Mouse (Mus musculus): ENCODE data around the gene Chaf1b. TPM values are rescaled to one million over a fixed set of nuclear protein-coding genes. Genes with fewer than 3 reads are reported as not detected.

Gene Chaf1b
- polyA plus RNA-seq (2011; ENCODE audit: insufficient read length, low read depth, missing spikeins): 15.0 and 19.3 TPM in 2 replicates

DNA sequence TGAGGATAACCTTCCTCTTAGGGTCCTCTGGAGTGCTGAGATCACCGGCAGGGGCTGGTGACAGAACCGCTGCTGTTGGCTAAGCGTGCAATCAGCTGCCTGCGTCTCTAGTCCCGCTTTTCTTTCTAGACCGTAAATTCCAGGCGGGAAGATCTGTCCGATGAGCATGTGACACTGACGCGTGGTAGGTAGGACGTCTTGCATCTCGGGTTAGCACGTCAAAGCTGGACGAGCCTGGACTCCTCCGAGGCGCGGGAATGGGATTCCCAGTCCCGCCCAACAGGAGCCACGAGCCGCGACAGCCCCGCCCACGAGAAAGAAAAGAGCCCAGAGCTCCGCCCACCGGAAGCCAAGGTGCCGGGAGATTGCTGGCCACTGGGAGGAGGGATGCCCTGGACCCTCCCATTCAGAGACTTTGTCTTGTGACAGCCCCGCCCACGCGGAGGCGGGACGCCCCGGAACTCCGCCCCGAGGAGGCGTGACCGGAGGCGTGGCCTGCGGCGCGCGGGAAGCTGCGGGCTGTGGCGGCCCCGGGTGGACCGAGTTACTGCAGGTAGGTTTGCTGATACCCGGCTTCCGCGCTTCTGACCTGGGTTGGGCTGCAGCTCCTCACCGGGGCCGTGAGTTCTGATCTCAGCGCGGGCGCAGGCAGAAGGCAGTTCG is at the start of gene Chaf1b:
Gene Chaf1b (plus strand): TSS at position 479 of the 663 bp plus-strand sequence.
- H3K4me1 ChIP-seq (ENCODE audit: control insufficient read depth, insufficient read depth, low read length): no peaks in the 10 kb centered on the region; the same call in 1 of the 2 replicates
- TF ChIP-seq CTCF (IDR thresholded peaks at IDR 0.05; ENCODE audit: borderline replicate concordance, insufficient read depth, low read length) (no peak), POLR2A (IDR thresholded peaks at IDR 0.05; ENCODE audit: low read depth, low read length) (peak; percentile 19; the same call in 1 of the 2 replicates)
- H3K4me3 ChIP-seq (ENCODE audit: insufficient read depth, low read length): peak within 1 kb of the TSS; percentile 62
- no peak within 1 kb of the TSS for H3K27ac ChIP-seq (ENCODE audit: insufficient read depth, low read length)

DNA sequence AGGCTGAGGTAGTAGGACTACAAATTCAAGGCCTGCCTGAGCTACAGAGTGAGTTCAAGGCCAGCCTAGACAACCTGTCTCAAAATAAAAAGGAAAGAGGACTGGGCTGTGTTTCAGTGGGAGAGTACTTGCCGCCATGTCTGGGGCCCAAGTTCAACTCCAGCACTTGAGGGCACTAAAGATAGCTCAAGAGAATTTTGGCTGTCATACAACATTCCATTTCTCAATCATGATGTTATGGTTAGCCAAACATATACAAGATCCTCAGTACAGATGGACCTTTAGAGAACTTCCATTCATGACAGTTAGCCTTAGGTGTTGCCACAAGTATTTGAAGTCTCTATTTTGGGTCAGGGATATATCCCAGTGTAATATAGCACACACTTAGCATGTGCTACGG is 49.6 kb upstream of the Chaf1b start:
- H3K4me1 ChIP-seq (ENCODE audit: control insufficient read depth, insufficient read depth, low read length): peaks cover 2% of the 10 kb centered on the region; the same call in 1 of the 2 replicates
- H3K4me3 ChIP-seq (ENCODE audit: insufficient read depth, low read length): no peak overlapping the region
- no peak overlapping the region for H3K27ac ChIP-seq (ENCODE audit: insufficient read depth, low read length)
- TF ChIP-seq POLR2A (IDR thresholded peaks at IDR 0.05; ENCODE audit: low read depth, low read length): no peak
- TF ChIP-seq CTCF (IDR thresholded peaks at IDR 0.05; ENCODE audit: borderline replicate concordance, insufficient read depth, low read length): no peak

DNA sequence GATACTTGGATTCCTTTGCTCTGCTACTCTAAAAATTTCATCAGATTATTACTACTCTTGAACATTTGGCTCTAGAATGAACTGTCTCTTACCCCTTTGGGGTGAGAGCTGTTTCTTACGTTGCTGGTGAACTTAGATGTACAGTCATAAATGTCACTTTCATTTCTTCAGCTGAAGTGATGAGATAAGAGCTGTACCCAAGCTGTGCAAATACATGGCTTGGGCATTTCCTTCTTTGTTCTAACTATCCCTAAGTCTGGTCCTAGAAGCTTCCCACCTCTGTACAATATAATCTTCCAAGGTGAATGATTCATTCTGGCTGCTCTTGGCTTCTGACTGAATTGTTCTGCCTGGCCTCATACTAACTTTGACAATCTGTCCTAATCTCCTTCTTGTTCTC is 44.7 kb upstream of the Chaf1b start:
- Histone ChIP-seq H3K27ac (ENCODE audit: insufficient read depth, low read length) (no peak overlapping the region), H3K4me1 (ENCODE audit: control insufficient read depth, insufficient read depth, low read length) (no peaks in the 10 kb centered on the region; the same call in 1 of the 2 replicates), H3K4me3 (ENCODE audit: insufficient read depth, low read length) (no peak overlapping the region)
- no peak for TF ChIP-seq POLR2A (IDR thresholded peaks at IDR 0.05; ENCODE audit: low read depth, low read length)

DNA sequence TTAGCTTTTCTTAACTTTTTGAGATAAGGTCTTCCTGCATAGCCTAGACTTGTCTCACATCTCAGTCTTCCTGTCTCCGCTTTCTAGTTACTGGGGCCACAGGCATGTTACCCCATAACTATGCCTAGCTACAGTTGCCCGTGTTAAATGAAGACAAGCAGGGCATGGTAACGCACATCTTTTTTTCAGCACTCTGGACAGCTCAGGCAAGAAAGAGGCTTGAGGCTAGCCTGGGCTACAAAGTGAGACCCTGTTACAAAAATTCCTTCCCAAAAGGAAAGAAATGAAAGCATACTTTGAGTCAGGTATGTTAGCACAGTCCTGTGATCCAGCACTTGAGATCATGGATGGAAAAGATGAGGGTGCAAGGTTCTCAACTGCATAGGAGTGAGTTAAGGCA is 33.2 kb upstream of the Chaf1b start:
- TF ChIP-seq CTCF (IDR thresholded peaks at IDR 0.05; ENCODE audit: borderline replicate concordance, insufficient read depth, low read length) (no peak), POLR2A (IDR thresholded peaks at IDR 0.05; ENCODE audit: low read depth, low read length) (no peak)
- Histone ChIP-seq H3K4me3 (ENCODE audit: insufficient read depth, low read length) (no peak overlapping the region), H3K27ac (ENCODE audit: insufficient read depth, low read length) (no peak overlapping the region), H3K4me1 (ENCODE audit: control insufficient read depth, insufficient read depth, low read length) (no peaks in the 10 kb centered on the region)

DNA sequence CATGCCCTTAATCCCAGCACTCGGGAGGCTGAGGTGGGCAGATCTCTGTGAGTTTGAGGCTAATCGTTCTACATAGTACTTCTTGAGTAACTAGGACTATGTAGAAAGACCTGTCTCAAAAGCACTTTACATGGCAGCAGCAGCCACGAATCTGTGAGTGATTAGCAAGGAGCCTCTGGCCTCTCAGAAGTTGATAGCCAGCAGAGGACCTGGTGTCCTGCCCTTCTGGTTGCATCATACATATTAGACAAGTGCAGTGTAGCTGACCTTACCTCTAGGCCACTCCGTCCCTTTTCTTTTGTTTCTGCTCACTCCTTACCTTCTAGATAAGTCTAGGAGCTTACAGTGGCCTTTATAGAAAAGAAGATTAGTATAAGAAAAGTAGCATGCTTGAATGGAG is 23.7 kb upstream of the Chaf1b start:
- Histone ChIP-seq H3K27ac (ENCODE audit: insufficient read depth, low read length) (no peak overlapping the region), H3K4me1 (ENCODE audit: control insufficient read depth, insufficient read depth, low read length) (no peaks in the 10 kb centered on the region), H3K4me3 (ENCODE audit: insufficient read depth, low read length) (no peak overlapping the region)
- no peak for TF ChIP-seq CTCF (IDR thresholded peaks at IDR 0.05; ENCODE audit: borderline replicate concordance, insufficient read depth, low read length)
- TF ChIP-seq POLR2A (IDR thresholded peaks at IDR 0.05; ENCODE audit: low read depth, low read length): no peak

DNA sequence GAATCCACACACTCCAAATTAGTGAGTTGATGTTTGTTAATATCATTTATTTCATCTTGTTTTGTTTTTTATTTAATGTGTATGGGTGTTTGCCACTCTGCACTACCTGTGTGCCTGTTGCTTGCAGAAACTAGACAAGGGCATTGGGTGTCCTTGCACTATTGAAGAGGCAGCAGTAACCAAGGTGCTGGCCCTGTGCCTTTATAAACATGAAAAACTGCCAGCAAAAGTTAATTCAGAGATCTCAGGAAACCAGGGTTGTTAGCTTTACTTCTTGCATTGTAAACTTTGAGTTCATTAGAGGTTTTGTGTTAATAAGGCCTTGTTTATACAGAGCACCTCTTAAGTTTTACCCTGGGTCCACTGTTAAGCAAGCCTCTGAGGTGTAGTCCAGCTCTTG is 23.0 kb upstream of the Chaf1b start:
- H3K27ac ChIP-seq (ENCODE audit: insufficient read depth, low read length): no peak overlapping the region
- H3K4me1 ChIP-seq (ENCODE audit: control insufficient read depth, insufficient read depth, low read length): no peaks in the 10 kb centered on the region
- TF ChIP-seq POLR2A (IDR thresholded peaks at IDR 0.05; ENCODE audit: low read depth, low read length): no peak
- TF ChIP-seq CTCF (IDR thresholded peaks at IDR 0.05; ENCODE audit: borderline replicate concordance, insufficient read depth, low read length): no peak
- no peak overlapping the region for H3K4me3 ChIP-seq (ENCODE audit: insufficient read depth, low read length)

DNA sequence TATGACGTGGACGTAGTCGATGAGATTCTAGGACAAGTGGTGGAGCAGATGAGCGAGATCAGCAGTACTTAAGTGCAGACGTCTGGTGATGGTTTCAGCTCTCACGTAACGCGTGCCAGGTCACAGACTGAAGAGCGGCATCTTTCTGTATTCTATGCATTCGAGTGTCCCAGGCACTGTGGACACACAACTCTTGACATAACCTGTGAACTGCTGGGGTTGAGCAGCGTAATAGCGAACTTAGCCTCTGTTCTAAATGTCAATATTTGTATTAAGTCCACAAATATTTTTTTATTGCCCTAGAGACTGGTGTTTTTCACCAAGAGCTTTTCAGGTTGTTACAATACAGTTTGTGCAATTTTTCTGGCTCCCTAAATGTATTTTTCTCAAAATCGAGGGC is 8.9 kb upstream of the Chaf1b start:
- H3K27ac ChIP-seq (ENCODE audit: insufficient read depth, low read length): no peak overlapping the region
- H3K4me3 ChIP-seq (ENCODE audit: insufficient read depth, low read length): no peak overlapping the region
- H3K4me1 ChIP-seq (ENCODE audit: control insufficient read depth, insufficient read depth, low read length): no peaks in the 10 kb centered on the region
- TF ChIP-seq CTCF (IDR thresholded peaks at IDR 0.05; ENCODE audit: borderline replicate concordance, insufficient read depth, low read length) (no peak), POLR2A (IDR thresholded peaks at IDR 0.05; ENCODE audit: low read depth, low read length) (no peak)

DNA sequence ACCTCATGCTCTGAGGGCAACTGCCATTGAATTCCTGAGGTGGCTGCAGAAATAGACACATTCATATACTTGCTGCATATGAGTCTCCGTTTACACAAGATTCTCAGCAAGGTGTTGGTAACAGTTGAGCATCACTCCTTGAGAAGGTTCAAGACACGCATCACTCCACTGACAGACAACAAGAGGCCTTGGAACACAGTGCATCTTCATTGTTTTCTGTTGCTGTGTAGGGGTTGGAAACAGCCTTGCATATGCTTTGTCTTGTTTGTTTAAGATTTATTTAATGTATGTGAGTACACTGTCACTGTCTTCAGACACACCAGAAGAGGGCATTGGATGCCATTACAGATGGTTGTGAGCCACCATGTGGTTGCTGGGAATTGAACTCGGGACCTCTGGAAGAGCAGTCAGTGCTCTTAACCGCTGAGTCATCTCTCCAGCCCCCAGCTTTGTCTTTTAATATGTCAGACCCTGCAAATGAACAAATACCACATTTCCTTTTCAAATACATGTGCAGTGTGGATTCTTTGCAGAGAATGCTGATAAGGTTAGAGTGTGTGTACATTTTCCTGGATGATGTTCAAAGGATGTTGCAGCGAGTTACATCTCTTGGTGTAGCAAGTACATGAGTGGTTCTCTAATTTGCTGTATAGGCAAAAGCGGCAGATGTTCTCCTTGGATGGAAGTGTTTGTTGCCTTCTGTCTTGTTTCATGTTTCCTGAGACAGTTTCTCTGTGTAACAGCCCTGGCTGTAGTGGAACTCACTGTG is 5.9 kb upstream of the Chaf1b start:
- TF ChIP-seq CTCF (IDR thresholded peaks at IDR 0.05; ENCODE audit: borderline replicate concordance, insufficient read depth, low read length) (no peak), POLR2A (IDR thresholded peaks at IDR 0.05; ENCODE audit: low read depth, low read length) (no peak)
- Histone ChIP-seq H3K4me1 (ENCODE audit: control insufficient read depth, insufficient read depth, low read length) (no peaks in the 10 kb centered on the region), H3K27ac (ENCODE audit: insufficient read depth, low read length) (no peak overlapping the region), H3K4me3 (ENCODE audit: insufficient read depth, low read length) (no peak overlapping the region)

DNA sequence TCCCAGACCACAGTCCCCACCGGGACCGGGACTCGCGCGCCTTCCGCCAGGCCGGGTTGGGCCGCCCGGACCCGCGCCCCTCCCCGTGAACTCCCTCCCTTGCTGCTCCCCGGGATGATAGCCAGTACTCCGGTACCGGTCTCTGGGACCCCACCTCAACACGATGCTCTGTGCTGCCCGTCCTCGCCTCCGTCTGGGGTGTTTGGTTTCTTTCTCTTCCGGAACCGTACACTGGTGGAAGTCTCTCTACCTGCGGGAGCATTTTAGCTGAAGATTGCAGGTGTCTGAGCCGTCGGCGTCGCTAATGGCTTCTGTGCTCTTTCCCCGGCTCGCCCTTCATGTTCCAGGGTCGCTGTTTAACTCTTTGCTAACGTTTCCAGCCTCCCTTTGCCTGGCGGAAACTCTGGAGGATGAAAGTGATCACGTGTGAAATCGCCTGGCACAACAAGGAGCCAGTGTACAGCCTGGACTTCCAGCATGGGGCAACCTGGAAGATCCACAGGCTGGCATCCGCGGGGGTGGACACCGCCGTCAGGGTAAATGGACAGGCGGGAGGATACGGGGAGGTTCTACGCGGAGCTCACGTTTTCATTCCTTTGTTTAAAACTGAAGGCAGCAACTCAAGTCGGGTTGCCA is 503 bp downstream of the Chaf1b start:
- Histone ChIP-seq H3K4me1 (ENCODE audit: control insufficient read depth, insufficient read depth, low read length) (no peaks in the 10 kb centered on the region; the same call in 1 of the 2 replicates), H3K4me3 (ENCODE audit: insufficient read depth, low read length) (peak overlapping the region; percentile 62), H3K27ac (ENCODE audit: insufficient read depth, low read length) (no peak overlapping the region)
- TF ChIP-seq POLR2A (IDR thresholded peaks at IDR 0.05; ENCODE audit: low read depth, low read length) (no peak), CTCF (IDR thresholded peaks at IDR 0.05; ENCODE audit: borderline replicate concordance, insufficient read depth, low read length) (no peak)

DNA sequence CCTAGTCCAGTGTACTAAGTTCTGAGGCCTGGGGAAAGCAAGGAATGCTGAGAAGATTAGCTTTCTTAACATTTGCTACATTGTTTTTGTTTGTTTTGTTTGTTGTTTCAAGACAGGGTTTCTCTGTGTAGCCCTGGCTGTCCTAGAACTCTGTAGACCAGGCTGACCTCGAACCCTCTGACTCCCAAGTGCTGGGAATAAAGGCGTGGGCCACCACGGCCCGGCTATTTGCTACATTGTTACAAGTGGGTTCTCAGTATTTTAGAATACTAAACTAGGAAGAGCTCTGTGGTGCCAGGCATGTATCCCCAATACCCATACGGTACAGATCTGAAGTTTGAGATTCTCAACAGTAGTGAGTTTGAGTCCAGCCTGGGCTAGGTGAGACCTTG is 1.0 kb downstream of the Chaf1b start:
- Histone ChIP-seq H3K27ac (ENCODE audit: insufficient read depth, low read length) (no peak overlapping the region), H3K4me3 (ENCODE audit: insufficient read depth, low read length) (peak overlapping the region; percentile 62), H3K4me1 (ENCODE audit: control insufficient read depth, insufficient read depth, low read length) (no peaks in the 10 kb centered on the region; the same call in 1 of the 2 replicates)
- no peak for TF ChIP-seq CTCF (IDR thresholded peaks at IDR 0.05; ENCODE audit: borderline replicate concordance, insufficient read depth, low read length)
- TF ChIP-seq POLR2A (IDR thresholded peaks at IDR 0.05; ENCODE audit: low read depth, low read length): no peak

Data from embryonic fibroblast, embryonic 13.5 days (primary cell).